Mouse (Mus musculus) liver, postnatal 0 days (tissue): ENCODE data around the gene Dab1. TPM values are rescaled to one million over a fixed set of nuclear protein-coding genes. Genes with fewer than 3 reads are reported as not detected.

Source experiments
- ATAC-seq: fragments of 200-750 bp; cut with Nextera tagmentation; 2 replicates; pipeline ENCODE4 v1.8.0; 2017; ENCODE audit warnings: mild to moderate bottlenecking, moderate library complexity
- DNase-seq: peaks from one replicate; pipeline ENCODE4 v3.0.0-alpha.2; 2016
- H3K27ac ChIP-seq: fragments of 300-500 bp; sonication (generic); 2 replicates; pipeline ENCODE4 v1.5.1; 2014; ENCODE audit warnings: antibody characterized with exemption, moderate library complexity, mild to moderate bottlenecking, low read depth
- H3K27me3 ChIP-seq: fragments of 300-500 bp; sonication (generic); 2 replicates; pipeline ENCODE4 v1.6.1; 2014; ENCODE audit warnings: low read length, control low read depth, mixed read lengths; ENCODE audit not compliant: insufficient read depth
- H3K36me3 ChIP-seq: fragments of 300-500 bp; sonication (generic); replicated peaks from 2 replicates; pipeline ENCODE4 v1.6.1; 2014; ENCODE audit warnings: mild to moderate bottlenecking, control low read depth, low read length, moderate library complexity, mixed read lengths; ENCODE audit not compliant: insufficient read depth
- H3K4me1 ChIP-seq: fragments of 300-500 bp; sonication (generic); 2 replicates; pipeline ENCODE4 v1.6.1; 2014; ENCODE audit warnings: antibody characterized with exemption, mild to moderate bottlenecking, control low read depth; ENCODE audit not compliant: insufficient read depth
- H3K4me2 ChIP-seq: fragments of 300-500 bp; sonication (generic); 2 replicates; pipeline ENCODE4 v1.6.1; 2014; ENCODE audit warnings: low read depth, mild to moderate bottlenecking, low read length, moderate library complexity, mixed read lengths
- H3K4me3 ChIP-seq: fragments of 300-500 bp; sonication (generic); 2 replicates; pipeline ENCODE4 v1.5.1; 2014; ENCODE audit warnings: low read depth, low read length
- H3K9ac ChIP-seq: fragments of 300-500 bp; sonication (generic); replicated peaks from 2 replicates; pipeline ENCODE4 v1.6.1; 2014; ENCODE audit warnings: mild to moderate bottlenecking, moderate library complexity
- H3K9me3 ChIP-seq: fragments of 300-500 bp; sonication (generic); 2 replicates; pipeline ENCODE4 v1.6.1; 2016; ENCODE audit warnings: mild to moderate bottlenecking, control low read depth, low read length, mixed read lengths
- CTCF ChIP-seq: sonication (generic); IDR thresholded peaks from 2 replicates; pipeline ENCODE4 v1.5.1; 2016; ENCODE audit warnings: antibody characterized with exemption, low read depth
- EP300 ChIP-seq: IDR thresholded peaks from 2 replicates; pipeline ENCODE4 v1.6.1; 2016; ENCODE audit warnings: antibody characterized with exemption, low read depth, mild to moderate bottlenecking
- WGBS: fragments of 180-500 bp; shearing (Covaris S2); extraction: QIAGEN DNeasy Blood & Tissue Kit; methylation state at CpG from one replicate; pipeline ENCODE4 v1.1.7; 2014; ENCODE audit not compliant: insufficient replicate concordance; 5-methylcytosine and 5-hydroxymethylcytosine counted together
- polyA plus RNA-seq: library from polyadenylated mRNA; unstranded; fragments of >200 nt; fragmentation: Nextera tagmentation; extraction: Ambion mirVana; gene quantifications from 2 replicates; pipeline ENCODE4 v1.2.1, GENCODE M21; 2015

Dab1 gene
- polyA plus RNA-seq, 1 experiment from 2014 or later: 1.1 TPM

GRCm38 (mm10) chr4:104302996-104303652, 684.0 kb downstream of the Dab1 start:
- no peak for ATAC-seq

GRCm38 (mm10) chr4:104307781-104308180, 688.6 kb downstream of the Dab1 start:
- WGBS: 62% methylated on average over 2 of the region's 2 CpGs
- Histone ChIP-seq H3K9ac (no peak overlapping the region), H3K27ac (no peak overlapping the region), H3K36me3 (no peaks in the 10 kb centered on the region), H3K9me3 (no peaks in the 10 kb centered on the region), H3K27me3 (no peaks in the 10 kb centered on the region), H3K4me2 (no peak overlapping the region), H3K4me3 (no peak overlapping the region), H3K4me1 (no peaks in the 10 kb centered on the region)
- DNase-seq: no peak
- no peak for TF ChIP-seq EP300
- TF ChIP-seq CTCF: no peak
- ATAC-seq: no peak

More at GRCm38 (mm10) chr4:104302996-104303652, 684.0 kb downstream of the Dab1 start:
- Histone ChIP-seq H3K4me2 (no peak overlapping the region), H3K9ac (no peak overlapping the region), H3K27ac (no peak overlapping the region), H3K4me3 (no peak overlapping the region), H3K36me3 (no peaks in the 10 kb centered on the region), H3K9me3 (no peaks in the 10 kb centered on the region), H3K27me3 (no peaks in the 10 kb centered on the region), H3K4me1 (no peaks in the 10 kb centered on the region)
- 74% methylated on average over 10 of the region's 10 CpGs for WGBS
- TF ChIP-seq EP300 (no peak), CTCF (no peak)
- no peak for DNase-seq

GRCm38 (mm10) chr4:104326221-104326620, 707.1 kb downstream of the Dab1 start:
- TF ChIP-seq EP300 (no peak), CTCF (no peak)
- 62% methylated on average over 5 of the region's 5 CpGs for WGBS

GRCm38 (mm10) chr4:104331896-104332295, 712.7 kb downstream of the Dab1 start:
- Histone ChIP-seq H3K4me2 (no peak overlapping the region), H3K9ac (no peak overlapping the region), H3K36me3 (no peaks in the 10 kb centered on the region), H3K4me3 (no peak overlapping the region), H3K27me3 (no peaks in the 10 kb centered on the region), H3K9me3 (no peaks in the 10 kb centered on the region), H3K27ac (no peak overlapping the region), H3K4me1 (no peaks in the 10 kb centered on the region)
- 49% methylated on average over 6 of the region's 6 CpGs for WGBS
- DNase-seq: no peak
- no peak for TF ChIP-seq CTCF
- TF ChIP-seq EP300: no peak
- ATAC-seq: no peak

More at GRCm38 (mm10) chr4:104326221-104326620, 707.1 kb downstream of the Dab1 start:
- DNase-seq: no peak
- Histone ChIP-seq H3K27me3 (no peaks in the 10 kb centered on the region), H3K4me3 (no peak overlapping the region), H3K9me3 (no peaks in the 10 kb centered on the region), H3K36me3 (no peaks in the 10 kb centered on the region), H3K4me2 (no peak overlapping the region), H3K27ac (no peak overlapping the region), H3K4me1 (no peaks in the 10 kb centered on the region), H3K9ac (no peak overlapping the region)
- ATAC-seq: no peak

- ATAC-seq (no peak), DNase-seq (no peak)
- H3K9me3 ChIP-seq: no peaks in the 10 kb centered on the region
- TF ChIP-seq CTCF (no peak), EP300 (no peak)
- H3K36me3 ChIP-seq: no peaks in the 10 kb centered on the region
- H3K4me1 ChIP-seq: no peaks in the 10 kb centered on the region
- WGBS: 50% methylated on average over 3 of the region's 3 CpGs
- H3K4me3 ChIP-seq: no peak overlapping the region
- no peak overlapping the region for H3K4me2 ChIP-seq
- H3K27ac ChIP-seq: no peak overlapping the region
- H3K27me3 ChIP-seq: no peaks in the 10 kb centered on the region
- H3K9ac ChIP-seq: no peak overlapping the region
These were observed 713.2 kb downstream of the Dab1 start for GRCm38 (mm10) chr4:104332399-104332798.

- no peaks in the 10 kb centered on the region for H3K36me3 ChIP-seq
- TF ChIP-seq EP300 (no peak), CTCF (no peak)
- ATAC-seq (no peak), DNase-seq (no peak)
- H3K4me3 ChIP-seq: no peak overlapping the region
- H3K4me1 ChIP-seq: no peaks in the 10 kb centered on the region
- no peaks in the 10 kb centered on the region for H3K9me3 ChIP-seq
- H3K9ac ChIP-seq: no peak overlapping the region
- H3K4me2 ChIP-seq: no peak overlapping the region
- no peaks in the 10 kb centered on the region for H3K27me3 ChIP-seq
- H3K27ac ChIP-seq: no peak overlapping the region
- 76% methylated on average over 10 of the region's 10 CpGs for WGBS
These were observed 718.1 kb downstream of the Dab1 start for GRCm38 (mm10) chr4:104337279-104337678.
